Mouse (Mus musculus) cortical plate, adult 2 months (tissue): Measurements from ENCODE around the gene Pla2g3.

Experiments used
- CTCF ChIP-seq: fragments of 200-500 bp; IDR thresholded peaks from 2 replicates; pipeline ENCODE4 v1.5.1; 2011; ENCODE audit warnings: mild to moderate bottlenecking, control low read depth, low read length; ENCODE audit not compliant: insufficient read depth; ENCODE audit errors: extremely low read depth
- POLR2A ChIP-seq: fragments of 200-500 bp; IDR thresholded peaks from 2 replicates; pipeline ENCODE4 v1.6.1; 2011; ENCODE audit warnings: mild to moderate bottlenecking, low read length, control low read depth; ENCODE audit not compliant: insufficient read depth; ENCODE audit errors: extremely low read depth

- TF ChIP-seq POLR2A: no peak
- TF ChIP-seq CTCF: no peak
Measured at GRCm38 (mm10) chr11:3487952-3488570, at the start of gene Pla2g3.
